Mouse (Mus musculus): ENCODE measurements at regions not wholly inside any gene's neighbourhood (a gene's known extent, or its start where the extent isn't known, plus 50 kb on each side); places are given as distances from the start of the nearest gene placed in this dataset.

DNA sequence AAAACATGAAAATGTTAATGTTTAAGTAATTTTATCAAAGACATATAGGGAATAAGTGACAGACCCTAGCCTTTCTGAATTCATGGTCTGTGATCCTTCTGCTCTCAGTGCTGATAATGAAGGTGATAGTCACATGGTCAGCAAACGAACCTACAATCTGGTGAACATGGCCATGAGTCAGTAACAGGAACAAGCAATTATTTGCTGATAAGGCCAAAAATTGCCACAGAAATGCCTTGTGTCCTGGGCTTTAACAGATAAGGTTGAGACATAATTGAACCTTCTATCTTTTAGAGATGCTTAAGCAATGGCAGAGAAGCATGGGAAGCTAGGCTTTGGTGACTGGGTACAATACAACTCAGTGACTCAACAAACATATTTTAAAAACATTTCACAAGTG is 69.2 kb upstream of the Rgs1 start:
- peak; percentile 57 for ATAC-seq (replicated peaks; ENCODE audit: poor library complexity, severe bottlenecking)

DNA sequence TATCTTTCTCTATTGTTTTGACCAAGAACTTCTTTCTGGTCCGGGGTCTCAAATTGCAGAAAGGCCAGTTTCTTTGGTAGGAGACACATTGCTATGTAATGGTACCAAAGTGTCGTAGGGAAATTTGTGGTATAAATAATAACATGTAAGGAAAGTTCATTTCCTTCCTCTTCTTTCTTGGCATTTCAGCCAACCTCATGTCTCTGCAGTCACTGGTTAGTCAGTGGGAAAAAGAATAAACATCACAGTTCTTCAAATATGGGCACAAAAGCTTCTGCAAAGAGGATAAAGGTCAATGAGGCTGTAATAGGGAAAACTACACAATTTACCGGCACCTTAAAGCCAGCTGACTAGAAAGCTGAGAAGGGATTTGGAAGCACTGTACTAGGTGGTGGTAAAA is 68.5 kb upstream of the Rgs1 start:
- ATAC-seq (replicated peaks; ENCODE audit: poor library complexity, severe bottlenecking) = peak; percentile 26; the same call in 1 of the 2 replicates

DNA sequence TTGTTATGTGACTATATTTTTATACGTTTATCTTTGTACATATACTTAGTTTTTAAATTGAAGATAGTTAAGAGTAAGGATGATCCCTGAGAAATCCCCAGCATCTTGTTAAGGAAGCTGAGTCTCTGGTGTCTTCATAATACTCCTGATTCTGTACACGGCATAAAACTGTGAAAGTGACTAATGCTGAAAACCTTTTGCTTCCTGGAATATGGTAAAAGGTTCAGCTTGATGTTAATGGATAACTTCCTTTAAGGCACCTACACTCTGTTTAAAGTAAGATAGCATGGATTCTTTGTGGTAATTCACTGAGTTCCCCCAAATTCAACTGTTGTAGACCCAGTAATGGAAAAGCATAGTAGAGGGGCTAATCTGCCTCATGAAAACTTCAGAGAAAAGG is 67.2 kb upstream of the Rgs1 start:
- ATAC-seq (replicated peaks; ENCODE audit: poor library complexity, severe bottlenecking) = no peak

DNA sequence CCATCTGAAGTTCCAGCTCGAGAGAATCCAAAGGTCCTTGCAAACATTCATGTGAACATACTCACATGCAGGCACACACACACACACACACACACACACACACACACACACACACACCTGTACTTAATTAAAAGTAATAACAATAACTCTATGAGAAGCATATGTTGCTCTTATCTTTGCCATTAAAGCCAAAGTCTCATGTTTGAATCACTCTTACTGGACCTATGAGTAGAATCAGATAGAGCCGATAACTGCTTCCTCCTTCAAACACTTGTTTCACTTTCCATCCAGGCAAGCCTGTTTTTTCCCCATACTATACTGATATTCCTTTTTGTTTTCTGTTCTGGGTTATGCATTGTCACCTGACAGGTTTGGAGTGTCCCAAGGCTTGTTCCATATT is 65.3 kb upstream of the Rgs1 start:
- peak; percentile 20; the same call in 1 of the 2 replicates for ATAC-seq (replicated peaks; ENCODE audit: poor library complexity, severe bottlenecking)

DNA sequence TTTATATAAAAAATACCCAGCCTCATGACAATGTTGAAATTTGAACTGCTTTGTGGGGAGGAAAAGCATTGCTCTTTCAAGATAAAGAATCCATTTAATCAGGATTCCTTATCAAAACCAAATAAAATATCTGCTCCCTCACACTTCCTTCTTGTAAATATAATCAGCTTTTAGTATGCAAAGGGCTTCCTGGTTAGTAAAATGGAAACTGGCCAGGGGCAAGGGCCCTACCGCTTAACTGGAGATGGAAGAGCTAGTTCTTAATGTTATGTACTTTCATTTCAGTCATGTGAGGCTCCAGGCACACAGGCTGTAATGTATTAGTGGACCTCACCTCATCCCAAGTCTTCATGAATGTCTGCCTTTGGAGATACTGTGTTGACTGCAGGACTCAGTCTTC is 64.3 kb upstream of the Rgs1 start:
- no peak for ATAC-seq (replicated peaks; ENCODE audit: poor library complexity, severe bottlenecking)

DNA sequence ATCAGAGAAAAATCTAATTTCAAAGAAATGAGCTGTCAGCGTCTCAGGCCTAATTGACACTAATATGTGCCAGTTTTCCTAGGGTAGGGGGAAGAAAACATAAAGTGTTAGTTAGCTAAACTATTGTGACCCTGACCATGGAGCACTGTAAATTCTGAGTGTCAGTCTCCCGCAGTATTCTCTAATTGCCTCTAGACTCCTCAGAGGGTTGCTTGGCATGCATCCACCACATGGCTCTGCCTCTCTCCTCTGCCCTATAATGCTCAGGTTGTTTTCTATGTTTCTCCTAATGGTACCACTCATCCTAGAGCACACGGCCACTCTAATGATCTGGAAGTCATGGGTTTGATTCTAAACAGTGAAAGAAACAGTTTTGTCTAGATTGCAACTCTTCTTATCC is 60.9 kb upstream of the Rgs1 start:
- ATAC-seq (replicated peaks; ENCODE audit: poor library complexity, severe bottlenecking) = no peak

DNA sequence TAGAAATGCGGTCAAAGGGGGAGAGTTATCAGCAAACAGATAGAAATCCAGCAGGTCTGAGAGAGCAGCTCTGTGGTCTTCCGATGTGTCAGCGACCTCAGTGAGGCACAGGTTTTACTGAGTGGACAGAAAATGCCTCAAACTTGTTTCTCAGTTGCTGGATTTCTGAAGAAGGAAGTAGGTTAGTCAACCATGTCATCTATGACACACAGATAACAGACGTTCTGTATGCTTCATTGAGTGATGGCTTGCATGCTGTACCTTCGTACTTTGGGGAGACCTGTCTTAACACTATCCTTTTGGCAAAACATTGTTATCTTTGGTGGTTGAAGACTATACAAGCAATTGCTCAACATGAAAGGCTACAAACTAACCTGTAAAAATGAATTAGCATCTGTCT is 59.3 kb upstream of the Rgs1 start:
- ATAC-seq (replicated peaks; ENCODE audit: poor library complexity, severe bottlenecking) = peak; percentile 41

DNA sequence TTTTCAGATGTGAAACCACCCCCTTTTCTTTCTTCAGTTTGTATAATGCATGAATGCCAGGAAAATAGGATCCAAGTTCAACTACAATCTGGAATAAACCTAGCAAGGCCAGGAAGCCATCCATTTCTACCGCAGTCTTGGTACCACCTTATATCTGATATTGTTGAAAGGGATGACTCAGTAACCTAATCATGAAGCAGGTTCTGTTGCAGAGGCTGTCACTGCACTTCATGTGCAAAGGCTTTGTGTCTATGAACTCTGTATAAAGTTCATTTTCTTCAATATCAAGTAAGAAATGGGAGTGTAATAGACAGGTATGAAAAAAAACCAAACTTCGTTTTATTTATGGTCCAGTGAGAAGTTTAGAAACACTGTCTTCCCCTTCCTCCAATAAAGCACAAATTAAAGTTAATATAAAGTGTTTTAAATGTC is 58.8 kb upstream of the Rgs1 start:
- ATAC-seq (replicated peaks; ENCODE audit: poor library complexity, severe bottlenecking) = no peak

DNA sequence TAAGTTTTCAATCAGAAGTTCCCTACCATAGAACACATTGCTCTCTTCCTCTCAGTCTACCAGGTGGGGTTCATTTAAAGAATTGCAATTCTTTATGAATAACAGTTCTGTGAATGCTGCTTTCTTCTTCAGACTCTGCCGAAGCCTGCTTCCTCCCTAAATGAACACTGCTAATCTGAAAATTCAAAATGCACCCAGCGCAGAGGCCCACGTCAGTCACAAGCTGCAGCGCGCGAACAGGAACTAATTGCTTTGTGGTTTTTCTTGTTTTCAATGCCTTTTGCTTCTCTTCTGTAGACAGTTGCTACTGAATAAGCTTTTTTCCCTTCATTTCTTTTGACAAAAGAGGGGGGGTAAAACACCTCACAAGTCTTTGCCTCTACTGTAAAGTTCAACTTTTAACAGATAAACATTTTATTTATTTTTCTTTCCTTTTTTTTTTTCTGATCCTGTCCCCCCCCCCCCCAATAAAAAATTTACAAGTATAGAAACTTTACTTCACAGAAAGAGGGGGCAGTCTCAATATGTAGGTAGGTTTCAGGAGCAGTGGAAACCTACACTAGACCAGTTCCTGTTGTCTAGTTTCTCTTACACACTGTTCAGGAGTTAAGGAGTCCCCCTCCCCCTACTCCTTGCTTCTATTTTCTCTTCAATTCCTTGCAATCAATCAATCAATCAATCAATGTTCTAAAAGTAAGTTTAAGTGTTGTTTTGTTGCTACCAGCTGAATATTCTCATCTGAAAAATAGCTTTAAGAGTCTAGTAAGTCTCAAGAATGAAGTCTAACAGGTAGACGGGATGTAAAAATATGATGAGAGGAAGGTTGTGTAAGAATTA is 58.2 kb upstream of the Rgs1 start:
- peak; percentile 73 for ATAC-seq (replicated peaks; ENCODE audit: poor library complexity, severe bottlenecking)

DNA sequence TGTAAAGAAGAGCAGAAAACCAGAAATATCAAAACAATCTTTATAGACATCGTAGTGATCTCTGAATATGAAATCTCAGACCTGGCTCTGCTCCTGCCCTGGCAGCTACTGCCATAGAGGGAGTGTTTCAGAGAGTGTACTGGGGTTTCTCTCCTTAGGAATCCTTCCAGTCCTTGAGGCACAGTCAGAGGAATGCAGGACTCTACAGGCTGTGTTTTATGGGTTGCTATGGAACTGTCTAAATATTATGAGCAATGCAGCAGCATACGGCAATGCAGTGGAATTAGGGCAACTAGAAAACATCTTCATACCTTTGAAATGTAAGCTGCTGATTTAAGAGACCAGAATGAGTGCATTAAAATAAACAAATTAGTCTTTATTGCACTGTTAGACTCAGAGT is 57.2 kb upstream of the Rgs1 start:
- no peak for ATAC-seq (replicated peaks; ENCODE audit: poor library complexity, severe bottlenecking)

DNA sequence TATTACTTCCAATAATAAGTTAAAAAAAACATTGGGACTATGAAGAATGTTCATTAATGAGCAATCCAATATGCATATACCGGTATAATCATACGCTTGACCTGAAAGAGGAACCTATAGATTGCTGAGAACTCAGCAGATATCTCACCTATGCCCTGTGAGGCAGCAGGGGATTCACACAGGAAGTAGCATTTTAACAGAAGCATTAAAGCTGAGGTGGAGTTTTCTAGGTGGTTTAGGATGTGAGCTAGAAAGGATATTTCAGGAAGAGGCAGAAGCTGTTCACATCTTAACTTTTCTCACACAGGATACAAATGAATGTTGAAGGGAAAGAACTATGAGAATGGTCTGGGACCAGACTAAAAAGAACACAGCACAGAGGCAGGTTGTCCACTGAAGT is 51.6 kb upstream of the Rgs1 start:
- ATAC-seq (replicated peaks; ENCODE audit: poor library complexity, severe bottlenecking) = no peak

Data from granulocyte monocyte progenitor cell, adult 5-6 weeks (primary cell).